Mouse (Mus musculus) liver, adult (tissue): ENCODE data around the gene C1qtnf7.

Experiments
- GATA4 ChIP-seq: IDR thresholded peaks from 2 replicates; pipeline ENCODE4 v1.6.1; 2014; ENCODE audit warnings: mild to moderate bottlenecking, low read length; ENCODE audit not compliant: insufficient replicate concordance

The C1qtnf7 gene

DNA sequence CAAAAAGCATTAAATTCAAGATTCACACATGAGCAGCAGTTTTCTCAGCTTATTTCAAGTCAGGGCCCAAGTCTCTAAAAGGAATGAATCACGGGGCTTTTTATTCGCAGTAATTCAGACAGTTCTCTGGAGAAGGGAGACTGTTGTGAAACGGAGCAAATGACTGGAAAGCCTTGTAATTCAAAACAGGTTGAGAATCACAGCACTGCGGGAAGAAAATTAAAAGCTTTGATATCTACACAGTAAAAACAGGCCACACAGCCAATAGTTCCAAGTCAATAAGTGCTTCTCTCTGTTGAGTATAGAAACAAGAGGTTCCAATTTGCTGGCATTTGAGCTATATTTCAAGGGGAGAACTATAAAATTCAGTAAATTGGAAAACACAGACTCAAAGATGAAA is 129.7 kb downstream of the C1qtnf7 start:
- no peak for TF ChIP-seq GATA4

DNA sequence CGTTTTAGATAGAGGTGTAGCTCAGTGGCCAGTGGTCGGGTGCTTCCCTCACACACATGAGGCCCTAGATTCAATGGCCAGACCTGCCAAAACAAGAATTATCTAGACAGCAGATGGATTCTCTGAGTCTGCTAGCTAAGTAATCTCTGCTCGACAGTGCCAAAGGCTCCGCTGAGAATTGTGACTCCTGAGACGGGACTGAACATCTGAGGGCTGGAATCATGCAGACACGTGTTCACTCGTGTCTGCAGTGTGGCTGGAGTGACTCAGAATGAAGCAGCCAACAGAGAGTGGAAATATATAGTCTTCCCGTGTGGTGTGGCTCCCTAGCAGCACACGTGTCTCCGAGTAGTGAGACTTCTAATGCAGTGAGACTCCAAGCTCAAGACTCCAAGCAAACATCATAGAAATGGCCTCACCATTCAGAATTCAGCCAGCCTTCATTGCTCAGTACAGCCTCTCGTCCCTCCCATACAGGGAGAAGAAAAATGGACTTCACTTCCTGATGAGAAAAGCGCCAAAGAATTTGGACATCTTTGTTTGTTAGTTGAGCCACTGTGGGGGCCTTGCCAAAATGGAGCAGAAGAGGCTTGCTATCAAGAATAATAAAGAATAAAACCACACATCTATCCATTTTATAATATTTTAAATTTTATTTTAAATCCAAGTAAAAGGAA is 131.9 kb downstream of the C1qtnf7 start:
- TF ChIP-seq GATA4, result no peak

DNA sequence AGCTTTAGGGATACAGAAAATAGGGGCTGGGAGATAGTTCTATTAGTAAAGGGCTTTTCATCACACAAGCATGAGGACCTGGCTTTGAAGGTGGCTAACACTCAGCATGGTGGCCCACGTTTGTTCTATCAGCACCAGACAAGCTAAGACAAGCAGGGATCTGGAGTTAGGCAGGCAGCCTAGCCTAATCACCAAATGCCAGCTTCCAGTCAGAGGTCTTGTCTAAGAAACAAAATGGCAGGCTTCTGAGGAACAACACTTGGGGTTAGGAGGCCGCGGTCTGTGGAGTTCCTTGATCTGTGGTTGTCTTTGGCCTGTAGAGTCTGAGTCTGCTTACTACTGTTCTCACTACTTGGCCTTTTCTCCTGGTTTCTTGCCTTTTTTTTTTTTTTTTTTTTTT is 146.2 kb downstream of the C1qtnf7 start:
- TF ChIP-seq GATA4, result no peak

- TF ChIP-seq GATA4, result 0 out of 2 replicates have a peak, but pooled peaks have one; percentile 14
These were observed 146.9 kb downstream of the C1qtnf7 start, which contains the start of gene Cc2d2a for GRCm38 (mm10) chr5:43661997-43662961. Cc2d2a (plus strand) TSS chr5:43662346.

DNA sequence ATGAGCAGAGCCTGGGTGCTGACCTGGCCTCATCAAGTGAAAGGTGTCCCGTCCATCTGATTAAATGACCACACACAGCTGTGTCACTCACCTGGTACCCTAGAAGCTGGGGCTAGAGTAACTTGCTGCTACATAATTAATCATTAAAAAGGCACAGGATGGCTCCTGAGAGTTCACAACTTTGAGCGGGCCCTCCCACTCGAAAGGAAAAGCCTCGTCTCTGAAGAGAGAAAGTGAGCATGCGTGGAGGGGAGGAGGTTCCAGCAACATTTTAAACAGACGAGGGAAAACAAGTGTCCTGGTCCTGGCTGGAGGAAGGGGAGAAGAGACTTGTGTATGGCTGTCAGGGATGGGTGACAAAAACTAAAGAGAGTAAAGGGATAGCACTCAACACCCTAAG is 148.2 kb downstream of the C1qtnf7 start:
- TF ChIP-seq GATA4, result no peak

- TF ChIP-seq GATA4, result no peak
These were observed 149.8 kb downstream of the C1qtnf7 start for GRCm38 (mm10) chr5:43665144-43665543.
